Comparison of ENCODE assay signal across 8 mouse cellular contexts in genomic region chr10:83533258-83533909, GRCm38 (mm10). TPM values are rescaled to one million over a fixed set of nuclear protein-coding genes. Genes with fewer than 3 reads are reported as not detected.
DNase-seq lines count a peak whose midpoint lies in the region; ATAC-seq lines count a peak whose summit lies in the region.

No protein-coding gene starts in this region.

- H3K4me1 ChIP-seq in hindbrain, embryonic 11.5 days (replicated peaks; ENCODE audit: control insufficient read depth, insufficient read depth, low read length): no peaks in the 10 kb centered on the region

- no peaks in the 10 kb centered on the region for H3K9me3 ChIP-seq in hindbrain, embryonic 11.5 days (ENCODE audit: control insufficient read depth, low read length)

- H3K4me2 ChIP-seq in hindbrain, embryonic 11.5 days (replicated peaks; ENCODE audit: low read depth, low read length): peak overlapping the region; percentile 75

- H3K27ac ChIP-seq in hindbrain, embryonic 11.5 days (ENCODE audit: low read depth, low read length): peak overlapping the region; percentile 40; the same call in 1 of the 2 replicates

- H3K36me3 ChIP-seq in hindbrain, embryonic 11.5 days (ENCODE audit: control insufficient read depth, insufficient read depth, low read length): no peaks in the 10 kb centered on the region

- peak; percentile 60 for ATAC-seq in hindbrain, embryonic 11.5 days (ENCODE audit: low FRiP score)
- ATAC-seq in megakaryocyte-erythroid progenitor cell, adult 5-6 weeks (replicated peaks; ENCODE audit: low FRiP score, low TSS enrichment, poor library complexity, severe bottlenecking): no peak

- H3K27me3 ChIP-seq in hindbrain, embryonic 11.5 days (ENCODE audit: control insufficient read depth, insufficient read depth, low read length): peaks cover 2% of the 10 kb centered on the region; the same call in 1 of the 2 replicates

- 6% methylated on average over 27 of the region's 27 CpGs for WGBS in hindbrain, embryonic 11.5 days

- H3K4me3 ChIP-seq in hindbrain, embryonic 11.5 days (ENCODE audit: low read depth, low read length): peak overlapping the region; percentile 58

- peak overlapping the region; percentile 62 for H3K9ac ChIP-seq in hindbrain, embryonic 11.5 days (ENCODE audit: low read depth, low read length)

- peak; percentile 84 for DNase-seq in adipocyte (ENCODE audit: low spot score)
- peak; percentile 66 for DNase-seq in cerebellum, adult 9-11 months
- peak; percentile 44 to 51 for DNase-seq in frontal cortex, postnatal 25 days (ENCODE audit: low spot score in 2 of 2)
- peak; percentile 63 for DNase-seq in hindbrain, embryonic 11.5 days (ENCODE audit: low spot score)
- DNase-seq in left cerebral cortex, adult 18-20 months (ENCODE audit: low spot score in 2 of 2): peak; percentile 73 to 79
- peak; percentile 79 for DNase-seq in lung, postnatal 14 days
- peak; percentile 70 to 76 for DNase-seq in right cerebral cortex, adult 2 months (ENCODE audit: low spot score in 2 of 2)

RNA-seq across cellular contexts. Expression of gene Aldh1l2, which starts 0.6 kb away (rescaled TPM):
- 7.2 and 8.7 TPM in 2 replicates for polyA plus RNA-seq in hindbrain, embryonic 11.5 days (2014; fragmentation: Nextera tagmentation; extraction: Ambion mirVana)
- total RNA-seq in left cerebral cortex, adult 18-20 months (2021): 1 to 10 TPM in 1 of 2 experiments, under 1 TPM in 1; 0.91 to 1.1 TPM
- not detected in 2 replicates for total RNA-seq in megakaryocyte-erythroid progenitor cell, adult 5-6 weeks (2014; fragmentation: Nextera tagmentation)
- total RNA-seq in megakaryocyte-erythroid progenitor cell, adult 5-6 weeks (2017): not detected in 2 replicates

RNA-seq across cellular contexts. Expression of gene Washc4, which starts 10.2 kb away (rescaled TPM):
- 40.5 and 40.7 TPM in 2 replicates for polyA plus RNA-seq in hindbrain, embryonic 11.5 days (2014; fragmentation: Nextera tagmentation; extraction: Ambion mirVana)
- 10 to 100 TPM; 24.6 to 26.4 TPM for total RNA-seq in left cerebral cortex, adult 18-20 months (2021)
- 10.7 and 11.2 TPM in 2 replicates for total RNA-seq in megakaryocyte-erythroid progenitor cell, adult 5-6 weeks (2014; fragmentation: Nextera tagmentation)
- total RNA-seq in megakaryocyte-erythroid progenitor cell, adult 5-6 weeks (2017): 20.1 and 24.5 TPM in 2 replicates
